Mouse (Mus musculus): ENCODE data around the gene Kntc1. TPM values are rescaled to one million over a fixed set of nuclear protein-coding genes. Genes with fewer than 3 reads are reported as not detected.

Gene Kntc1
- total RNA-seq, 2 experiments from 2014 or later: 0.83 to 1.3 TPM

DNA sequence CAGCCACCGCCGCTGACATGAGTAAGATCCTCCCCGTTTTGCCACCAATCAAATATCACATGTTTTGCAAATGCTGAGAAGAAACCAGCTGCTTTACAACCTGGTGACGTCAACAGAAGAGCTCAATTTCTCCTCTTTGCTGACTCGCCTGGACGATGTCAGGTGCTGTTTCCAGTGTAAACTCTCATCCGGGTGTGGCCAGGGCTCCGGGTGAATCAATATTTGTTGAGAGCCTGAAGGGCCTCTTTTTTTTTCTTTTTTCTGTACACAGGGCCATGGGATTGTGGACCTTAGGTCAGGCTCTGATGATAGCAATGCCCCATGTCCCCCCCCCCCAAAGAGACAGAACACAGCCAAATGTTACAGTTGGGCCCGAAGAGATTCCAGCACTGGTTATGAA, 105.0 kb downstream of the Kntc1 start:
- intact Hi-C loops (cut with DNase I): no loop called here
- DNase-seq (ENCODE audit: low spot score in 2 of 2): no peak

DNA sequence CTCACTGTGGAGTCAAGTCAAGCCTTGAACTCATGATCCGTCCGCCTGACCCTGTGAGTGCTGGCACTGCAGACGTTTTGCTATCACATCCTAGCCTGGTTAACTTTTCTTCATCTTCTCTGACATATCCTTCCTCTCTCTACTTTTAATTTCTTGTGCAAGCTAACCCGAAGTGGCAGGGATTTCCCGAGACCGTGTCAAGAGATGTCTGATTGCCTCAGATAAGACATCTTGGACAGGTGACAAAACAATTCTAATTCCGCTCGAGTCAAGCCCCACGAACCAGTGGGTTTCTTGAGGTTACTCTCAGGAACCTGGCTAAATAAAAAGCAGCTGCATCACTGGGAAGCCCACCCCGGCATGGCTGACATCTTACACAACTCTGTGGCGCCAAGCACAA, 109.3 kb downstream of the Kntc1 start:
- intact Hi-C loops (cut with DNase I): no loop called here
- no peak for DNase-seq (ENCODE audit: low spot score in 2 of 2)

DNA sequence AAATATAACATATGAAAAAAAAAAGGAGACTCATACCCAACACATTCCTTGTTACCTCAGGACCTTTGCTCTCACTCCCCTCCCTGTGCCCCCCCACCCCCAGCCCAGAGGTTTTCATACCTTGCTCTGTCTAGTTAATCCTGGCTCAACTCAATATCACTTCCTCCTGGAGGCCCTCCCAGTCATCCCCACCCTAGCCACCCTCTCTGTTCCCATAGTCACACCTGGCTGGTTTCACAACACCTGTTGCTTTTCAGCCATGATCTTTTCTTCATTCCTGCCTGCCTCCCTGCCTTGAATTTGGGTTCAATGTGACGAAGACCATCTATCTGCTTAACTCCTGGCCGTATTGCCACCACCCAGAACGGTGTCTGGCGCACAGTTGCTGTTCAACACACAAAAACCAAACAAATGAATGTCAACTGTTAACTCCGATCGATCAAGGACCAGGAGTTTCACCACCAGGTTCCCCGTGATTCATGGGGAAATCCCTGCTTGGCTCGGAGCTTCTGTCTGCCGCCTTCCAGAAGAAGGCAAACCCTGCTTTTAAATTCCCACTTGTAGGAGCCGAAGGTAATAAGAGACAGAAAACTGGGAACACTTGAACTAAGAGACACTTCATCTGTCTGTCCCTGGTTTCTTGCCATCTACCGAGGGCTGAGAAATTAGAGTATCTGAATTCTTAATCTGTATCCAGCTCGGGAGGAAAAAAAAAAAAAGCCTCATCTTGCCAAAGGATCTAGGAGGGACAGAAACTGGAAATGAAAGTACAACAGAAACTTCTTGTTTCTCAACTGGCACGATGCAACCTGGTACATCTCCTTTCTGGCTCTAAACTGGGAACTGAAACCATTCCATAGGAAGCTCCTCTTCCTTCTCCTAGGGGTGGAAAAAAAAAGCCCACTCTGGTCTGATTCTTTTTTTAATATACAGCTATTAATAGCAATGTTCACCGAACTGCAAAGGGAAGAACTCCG, 113.1 kb downstream of the Kntc1 start:
- intact Hi-C loops (cut with DNase I): no loop called here
- DNase-seq (ENCODE audit: low spot score in 2 of 2): peak in 1 of 2 experiments; percentile 20

- intact Hi-C loops (cut with DNase I): no loop called here
- no peak for DNase-seq (ENCODE audit: low spot score in 2 of 2)
Observed at GRCm38 (mm10) chr5:123863934-123864333, 114.4 kb downstream of the Kntc1 start.

DNA sequence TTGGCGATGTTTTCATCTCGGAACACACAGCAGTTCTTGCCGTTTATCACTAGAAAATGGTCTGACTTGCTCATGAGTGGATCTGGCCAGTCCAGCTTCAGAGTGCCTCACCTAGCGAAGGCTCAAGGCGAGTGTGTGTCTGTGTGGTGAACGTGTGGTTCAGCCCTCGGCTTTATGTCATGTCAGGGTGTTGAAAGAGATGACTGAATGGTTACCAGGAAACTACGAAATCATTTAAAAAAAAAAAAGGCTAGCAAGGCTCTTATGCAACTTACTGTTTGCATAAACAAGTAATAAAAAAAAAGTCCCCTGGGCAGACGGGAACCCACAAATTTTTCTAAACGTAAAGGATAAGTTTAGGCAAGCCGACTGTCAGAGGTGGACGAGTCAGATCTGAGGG, 115.8 kb downstream of the Kntc1 start, which contains the start of gene Hcar2:
Gene Hcar2 (minus strand): TSS at position 135 of the 400 bp plus-strand sequence.
- no peak for DNase-seq (ENCODE audit: low spot score in 2 of 2)
- intact Hi-C loops (cut with DNase I): no loop called here

GRCm38 (mm10) chr5:123866457-123866856, 116.9 kb downstream of the Kntc1 start:
- intact Hi-C loops (cut with DNase I): no loop called here
- no peak for DNase-seq (ENCODE audit: low spot score in 2 of 2)

- DNase-seq (ENCODE audit: low spot score in 2 of 2): no peak
- intact Hi-C loops (cut with DNase I): no loop called here
Observed at GRCm38 (mm10) chr5:123869615-123870014, 120.1 kb downstream of the Kntc1 start.

Other genes with a start within 250 kb of the Kntc1 start
- gene B3gnt4, start 239.3 kb upstream of the Kntc1 start, total RNA-seq (2021): 1 to 10 TPM; 1.1 TPM
- gene Diablo, start 225.5 kb upstream of the Kntc1 start, total RNA-seq (2021): 10 to 100 TPM; 29.9 to 32.4 TPM
- gene Gm49027, start 224.2 kb upstream of the Kntc1 start, total RNA-seq (2021): 1 to 10 TPM; 2.5 to 5.7 TPM
- gene Vps33a, start 176.7 kb upstream of the Kntc1 start, total RNA-seq (2021): 10 to 100 TPM; 90.6 to 93.1 TPM
- gene Clip1, start 65.1 kb upstream of the Kntc1 start, total RNA-seq (2021): 100 to 1,000 TPM; 126 to 133 TPM
- 10 to 100 TPM; 37.4 to 50.3 TPM for gene Zcchc8, start 28.6 kb upstream of the Kntc1 start, total RNA-seq (2021)
- gene Rsrc2, start 302 bp upstream of the Kntc1 start, total RNA-seq (2021): 10 to 100 TPM; 78.6 to 87.1 TPM
- not detected for gene Hcar2, start 115.8 kb downstream of the Kntc1 start, total RNA-seq (2021)
- 1 to 10 TPM; 1.0 to 1.4 TPM for gene Hcar1, start 130.3 kb downstream of the Kntc1 start, total RNA-seq (2021)
- 10 to 100 TPM; 64.4 to 73.6 TPM for gene Denr, start 157.5 kb downstream of the Kntc1 start, total RNA-seq (2021)
- gene Gm43518, start 177.7 kb downstream of the Kntc1 start, total RNA-seq (2021): under 1 TPM in 1 of 2 experiments, not detected in 1; 0.82 TPM
- gene Ccdc62, start 181.0 kb downstream of the Kntc1 start, total RNA-seq (2021): 1 to 10 TPM; 3.1 to 3.7 TPM
- gene Hip1r, start 223.9 kb downstream of the Kntc1 start, total RNA-seq (2021): 10 to 100 TPM; 60.5 to 67.1 TPM

Measured in left cerebral cortex, postnatal 25 days (tissue).